Mouse (Mus musculus): ENCODE measurements around the gene Jag1.

DNA sequence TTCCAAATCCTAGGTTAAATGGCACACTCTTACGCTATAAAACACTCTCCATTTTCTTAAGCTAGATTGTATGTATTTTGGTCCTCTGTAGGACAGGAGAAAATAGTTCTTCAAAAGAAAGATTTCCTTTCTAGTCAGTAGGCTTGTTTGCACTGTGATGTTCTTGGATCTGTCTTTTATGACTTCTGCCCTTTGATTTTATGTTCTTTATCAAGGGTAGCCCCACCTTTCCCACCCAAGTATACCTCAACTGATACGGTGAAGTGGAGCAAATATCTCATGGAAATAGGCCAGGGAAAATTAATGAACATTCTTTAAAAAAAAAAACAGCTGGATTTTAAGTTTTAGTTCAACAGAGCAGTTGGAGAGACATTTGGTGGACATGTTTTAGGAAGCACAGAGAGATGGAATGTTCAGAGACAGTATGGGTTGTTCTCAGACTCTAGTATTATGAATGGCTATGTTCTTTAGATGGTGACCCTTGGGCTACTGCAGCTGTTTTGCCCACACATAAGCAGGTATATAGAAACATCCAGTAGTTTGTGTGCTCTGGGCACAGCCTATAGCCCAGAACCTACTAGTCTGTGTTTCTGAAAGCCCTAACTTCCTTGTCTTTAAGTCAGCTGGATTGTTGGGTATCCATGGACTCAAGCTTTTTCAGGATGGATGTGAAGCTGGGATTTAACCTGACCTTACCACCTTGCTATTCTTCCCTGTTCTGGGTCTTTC, 30.7 kb upstream of the Jag1 start:
- no peak for TF ChIP-seq MAX (IDR thresholded peaks at IDR 0.05)
- TF ChIP-seq CTCF (IDR thresholded peaks at IDR 0.05; ENCODE audit: control insufficient read depth, insufficient read depth, insufficient read length) = no peak
- TF ChIP-seq USF1 (IDR thresholded peaks at IDR 0.05; ENCODE audit: low read depth) = no peak
- TF ChIP-seq MYOG (IDR thresholded peaks at IDR 0.05; ENCODE audit: control insufficient read depth, extremely low read depth, insufficient read length) = no peak
- no peak for TF ChIP-seq MYOD1 (IDR thresholded peaks at IDR 0.05; ENCODE audit: control insufficient read depth, insufficient read length, low read depth)
- no peak for TF ChIP-seq FOSL1 (IDR thresholded peaks at IDR 0.05; ENCODE audit: insufficient read depth, low read length, poor library complexity, severe bottlenecking)

Data from C2C12 (cell line).